Mouse (Mus musculus) CD4-positive, CD25-positive, alpha-beta regulatory T cell, adult 4 months (primary cell): ENCODE measurements around the gene Gm10750. TPM values are rescaled to one million over a fixed set of nuclear protein-coding genes. Genes with fewer than 3 reads are reported as not detected.
"Not testable (repeated sequence)": the region's sequence is repeated elsewhere in the genome, so short reads cannot be mapped to it uniquely, and the experiment has no call there.

Experiments used
- ATAC-seq: one replicate; pipeline ENCODE4 v1.8.0; 2017
- polyA plus RNA-seq, 2 experiments: library from polyadenylated mRNA; unstranded; fragments of 100-300 nt; shearing (Covaris generic); gene quantifications; one replicate each; pipeline ENCODE4 v1.2.1; 2017

The Gm10750 gene
- polyA plus RNA-seq, result not detected

- ATAC-seq, result not testable (repeated sequence)
Observed at GRCm38 (mm10) chr2:149017137-149017536, at the start of gene Gm10750. TSS of gene Gm10750 (minus strand) at chr2:149017237.

DNA sequence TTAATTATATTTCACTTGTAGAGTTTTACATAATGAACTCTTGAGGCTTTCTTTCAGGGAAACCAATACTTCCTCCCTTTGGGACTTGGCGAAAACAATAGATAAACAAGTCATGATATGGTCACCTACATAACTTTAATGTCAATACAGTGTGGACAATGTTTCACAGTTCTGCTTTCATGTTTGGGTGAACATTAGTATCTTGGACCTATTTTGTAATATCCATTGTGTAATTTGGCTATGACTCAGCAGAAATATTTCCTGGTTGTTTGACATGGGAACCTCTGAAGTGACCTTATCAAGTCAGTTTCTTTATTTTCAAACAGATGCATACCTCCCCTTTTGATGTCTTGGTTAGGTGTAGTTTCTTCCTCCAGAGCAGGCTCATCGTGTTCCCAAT, 12.2 kb downstream of the Gm10750 start:
- no peak for ATAC-seq

GRCm38 (mm10) chr2:149003151-149003550, 13.9 kb downstream of the Gm10750 start, which contains the start of gene Gm1330:
TSS of gene Gm1330 (minus strand) at chr2:149003251.
- no peak for ATAC-seq

DNA sequence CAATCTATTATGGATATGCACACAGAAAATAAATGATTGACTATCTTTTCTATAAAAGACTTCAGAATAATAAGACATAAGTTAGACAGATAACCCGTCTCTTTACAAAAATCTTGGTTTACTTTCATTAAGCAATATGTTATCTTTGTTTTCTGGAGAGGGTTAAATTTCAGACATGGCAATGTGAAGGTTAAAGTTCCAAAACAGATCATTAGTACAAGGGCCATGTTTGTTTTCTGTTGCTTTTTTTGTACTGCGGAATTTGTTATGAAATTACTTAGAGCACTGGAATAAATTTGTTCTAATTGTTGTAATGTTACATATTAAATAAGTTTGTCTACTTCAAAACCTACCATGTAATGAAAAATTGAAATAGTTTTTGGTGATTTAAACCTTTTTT, 21.9 kb downstream of the Gm10750 start:
- ATAC-seq, result no peak

Other genes starting within 250 kb of the Gm10750 start
- gene Cst11, start 245.7 kb downstream of the Gm10750 start, polyA plus RNA-seq, result not detected
- not detected for gene 8030411F24Rik, start 235.2 kb downstream of the Gm10750 start, polyA plus RNA-seq
- gene Cst12, start 227.9 kb downstream of the Gm10750 start, polyA plus RNA-seq, result not detected
- gene Cst8, start 218.5 kb downstream of the Gm10750 start, polyA plus RNA-seq, result not detected
- not detected for gene Cst13, start 197.2 kb downstream of the Gm10750 start, polyA plus RNA-seq
- not detected for gene Cst9, start 182.1 kb downstream of the Gm10750 start, polyA plus RNA-seq
- not detected for gene 9230104L09Rik, start 152.2 kb downstream of the Gm10750 start, polyA plus RNA-seq
- gene Cst3, start 141.5 kb downstream of the Gm10750 start, polyA plus RNA-seq, result 100 to 1,000 TPM; 159 to 175 TPM
- gene Gm1330, start 14.0 kb downstream of the Gm10750 start, polyA plus RNA-seq, result not detected